Mouse (Mus musculus) large intestine, adult 2 months (tissue): Measurements from ENCODE around the gene Ces3a. TPM values are rescaled to one million over a fixed set of nuclear protein-coding genes. Genes with fewer than 3 reads are reported as not detected.
"Not testable (repeated sequence)": the region's sequence is repeated elsewhere in the genome, so short reads cannot be mapped to it uniquely, and the experiment has no call there.

Experiments used
- DNase-seq: peaks from one replicate; pipeline ENCODE4 v3.0.0-alpha.2; 2012; ENCODE audit warnings: low read depth, low spot score
- WGBS: fragments of 180-500 bp; shearing (Covaris S2); methylation state at CpG from one replicate; pipeline ENCODE4 v1.1.7; 2018; 5-methylcytosine and 5-hydroxymethylcytosine counted together
- polyA plus RNA-seq: library from polyadenylated mRNA; depleted of rRNA; stranded (reverse); fragments of >200 nt; gene quantifications from 2 replicates; pipeline ENCODE4 v1.2.3, GENCODE M21; 2012; rRNA removed

The Ces3a gene
- polyA plus RNA-seq, 1 experiment = not detected

DNA sequence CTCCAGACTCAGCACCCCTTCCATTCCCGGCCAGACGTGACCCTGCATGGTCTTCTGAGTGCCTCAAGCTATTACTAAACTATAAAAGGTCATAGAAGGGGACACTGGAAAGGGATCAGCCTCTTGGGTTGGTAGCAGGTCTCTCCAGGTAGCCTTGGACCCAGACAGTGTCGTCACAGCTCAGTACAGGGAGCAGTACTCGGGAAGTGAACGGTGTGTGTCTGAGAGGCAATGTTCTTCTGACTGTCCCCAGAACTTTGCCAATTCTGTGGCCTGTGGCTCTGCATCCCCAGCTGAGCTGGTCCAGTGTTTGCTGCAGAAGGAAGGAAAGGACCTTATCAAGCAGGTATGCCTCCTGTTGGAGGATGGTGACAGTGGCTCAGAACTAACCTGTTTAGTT lies 39.8 kb downstream of the Ces3a start:
- not testable (repeated sequence) for DNase-seq
- WGBS = 84% methylated on average over 5 of the region's 5 CpGs

DNA sequence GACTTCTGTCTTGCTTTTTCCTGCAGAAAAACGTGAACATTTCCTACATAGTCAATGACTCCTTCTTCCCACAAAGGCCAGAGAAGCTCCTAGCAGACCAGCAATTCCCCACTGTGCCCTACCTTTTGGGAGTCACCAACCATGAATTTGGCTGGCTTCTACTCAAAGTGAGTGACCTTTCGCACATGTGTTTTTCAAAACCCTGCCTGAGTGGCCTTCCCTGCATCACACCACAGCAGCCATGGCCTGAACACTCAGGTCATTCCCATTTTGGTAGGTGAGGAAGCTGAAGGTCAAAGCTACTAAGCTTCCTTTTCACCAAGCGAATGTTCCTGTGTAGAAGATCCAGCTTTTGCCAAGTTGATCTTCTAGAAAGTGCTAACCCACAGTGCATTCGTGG lies 40.2 kb downstream of the Ces3a start:
- DNase-seq = no peak
- 72% methylated on average over 4 of the region's 4 CpGs for WGBS

DNA sequence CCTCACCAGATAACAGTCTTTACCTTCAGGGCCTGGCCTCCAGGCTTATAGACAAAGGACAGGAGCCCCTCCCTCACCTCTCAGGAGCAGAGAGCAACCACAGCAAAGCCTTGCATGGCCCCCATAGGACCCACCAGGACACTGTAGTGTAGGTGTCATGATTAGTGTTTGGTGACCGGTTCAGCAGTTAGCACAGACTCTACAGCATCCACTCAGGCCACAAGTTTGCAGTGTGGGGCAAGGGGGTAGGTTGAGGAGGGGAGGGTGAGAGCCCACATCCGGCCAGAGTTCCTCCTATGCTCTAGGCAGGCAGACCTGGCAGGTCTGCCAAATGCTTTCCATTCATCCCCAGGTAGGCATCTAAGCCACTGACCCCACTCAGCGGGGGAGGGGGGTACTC lies 45.6 kb downstream of the Ces3a start:
- no peak for DNase-seq
- 79% methylated on average over 3 of the region's 3 CpGs for WGBS

DNA sequence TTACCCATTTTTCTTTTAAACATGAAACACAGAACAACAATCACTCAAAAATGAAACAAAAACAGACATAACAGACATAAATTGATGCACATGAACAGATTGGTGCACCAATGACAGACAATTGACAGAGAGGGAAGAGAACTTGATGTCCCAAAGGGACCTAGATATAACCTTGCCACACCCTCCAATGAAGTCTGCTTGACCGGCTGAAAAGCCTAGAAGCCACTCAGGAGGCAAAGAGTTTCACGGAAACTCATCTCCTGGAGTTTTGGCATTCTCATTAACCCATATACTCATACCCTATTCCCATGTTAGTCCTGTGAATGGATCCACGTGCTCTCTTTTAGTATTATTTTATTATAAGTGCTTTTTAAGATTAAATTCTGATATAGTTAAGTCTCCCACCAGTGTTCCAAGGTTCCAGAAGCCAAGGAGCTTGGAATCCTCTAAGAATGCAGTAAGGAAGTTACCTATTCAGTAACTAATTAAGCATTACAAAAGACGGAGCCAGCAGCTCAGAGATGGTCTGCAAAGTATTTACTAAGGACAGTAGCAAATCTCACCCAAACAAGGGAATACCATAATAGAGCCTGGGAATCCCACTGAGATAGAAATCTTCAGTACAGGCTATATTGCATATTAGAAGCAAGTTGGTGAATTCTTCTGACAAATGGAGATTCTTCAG lies 53.8 kb downstream of the Ces3a start:
- not testable (repeated sequence) for DNase-seq
- 82% methylated on average over 4 of the region's 4 CpGs for WGBS

DNA sequence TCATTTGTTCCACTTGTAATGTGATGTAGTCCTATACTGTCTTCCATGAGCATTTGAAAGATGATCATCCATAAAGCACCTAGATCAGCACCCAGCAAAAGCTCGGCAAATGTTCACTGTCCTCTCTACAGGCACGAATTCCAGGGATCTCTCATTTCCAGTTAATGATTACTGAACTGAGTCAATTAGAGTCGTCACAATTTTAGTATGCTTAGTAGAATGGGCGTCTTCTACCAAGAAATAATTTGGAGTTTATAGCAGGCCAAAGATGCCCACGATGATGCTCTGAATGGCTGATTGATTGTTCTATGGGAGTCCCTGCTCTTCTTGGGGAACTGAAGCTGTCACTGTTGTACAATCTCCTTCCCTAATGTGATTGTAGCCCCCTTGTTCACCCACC lies 55.3 kb downstream of the Ces3a start:
- 42% methylated on average over 5 of the region's 5 CpGs for WGBS
- not testable (repeated sequence) for DNase-seq

DNA sequence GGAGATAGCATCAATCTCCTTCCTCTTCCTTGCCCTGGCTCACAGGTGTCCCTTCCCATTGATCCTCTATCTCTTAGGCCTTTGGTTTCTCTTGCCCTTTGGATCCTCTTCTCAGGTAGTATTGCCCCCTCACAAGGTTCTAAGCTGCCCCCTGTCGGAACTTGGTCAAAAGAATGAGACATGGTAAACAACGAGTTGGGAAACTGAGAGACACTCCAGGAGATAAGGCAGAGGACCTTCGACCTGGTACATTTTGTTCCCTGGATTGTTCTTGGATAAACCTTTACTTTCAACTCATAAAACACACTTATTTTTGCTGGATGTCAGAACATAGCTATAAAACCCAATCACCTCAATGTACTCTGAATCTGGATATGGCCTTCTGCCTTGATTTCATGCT lies 55.8 kb downstream of the Ces3a start:
- no peak for DNase-seq
- 35% methylated on average over 3 of the region's 3 CpGs for WGBS

Other genes starting within 250 kb of the Ces3a start
- 0.86 and 1.2 TPM in 2 replicates for gene Ces2b, start 217.0 kb upstream of the Ces3a start, polyA plus RNA-seq
- gene Ces2c, start 201.5 kb upstream of the Ces3a start, polyA plus RNA-seq = 87.8 and 175 TPM in 2 replicates
- 458 and 877 TPM in 2 replicates for gene Ces2e, start 122.3 kb upstream of the Ces3a start, polyA plus RNA-seq
- gene Ces2f, start 101.2 kb upstream of the Ces3a start, polyA plus RNA-seq = 0.12 and 0.21 TPM in 2 replicates
- gene Ces2g, start 86.9 kb upstream of the Ces3a start, polyA plus RNA-seq = 1.6 and 4.3 TPM in 2 replicates
- 0.36 and 0.52 TPM in 2 replicates for gene Ces2h, start 47.7 kb upstream of the Ces3a start, polyA plus RNA-seq
- not detected in 2 replicates for gene Ces3b, start 35.2 kb downstream of the Ces3a start, polyA plus RNA-seq
- not detected in 2 replicates for gene Ces4a, start 83.2 kb downstream of the Ces3a start, polyA plus RNA-seq
- 7.0 and 8.1 TPM in 2 replicates for gene Cbfb, start 122.1 kb downstream of the Ces3a start, polyA plus RNA-seq
- gene D230025D16Rik, start 176.5 kb downstream of the Ces3a start, polyA plus RNA-seq = 13.0 and 14.5 TPM in 2 replicates
- gene B3gnt9, start 206.6 kb downstream of the Ces3a start, polyA plus RNA-seq = 4.9 and 6.2 TPM in 2 replicates
- 57.4 and 64.0 TPM in 2 replicates for gene Tradd, start 216.0 kb downstream of the Ces3a start, polyA plus RNA-seq
- gene Fbxl8, start 216.0 kb downstream of the Ces3a start, polyA plus RNA-seq = 16.3 and 16.9 TPM in 2 replicates
- 0.74 and 1.2 TPM in 2 replicates for gene Hsf4, start 221.2 kb downstream of the Ces3a start, polyA plus RNA-seq
- 0.82 and 0.88 TPM in 2 replicates for gene Nol3, start 227.5 kb downstream of the Ces3a start, polyA plus RNA-seq
- gene 4931428F04Rik, start 241.3 kb downstream of the Ces3a start, polyA plus RNA-seq = 1.7 and 2.0 TPM in 2 replicates
- 1.6 and 2.5 TPM in 2 replicates for gene Exoc3l, start 247.5 kb downstream of the Ces3a start, polyA plus RNA-seq
- gene E2f4, start 249.1 kb downstream of the Ces3a start, polyA plus RNA-seq = 147 and 149 TPM in 2 replicates